Mouse (Mus musculus): ENCODE data around the gene Nuak1.

Nuak1 gene

GRCm38 (mm10) chr10:84381276-84381798 is 59.1 kb downstream of the Nuak1 start:
- no peak for DNase-seq (ENCODE audit: low spot score)

GRCm38 (mm10) chr10:84379366-84379765 is 61.0 kb downstream of the Nuak1 start:
- no peak for DNase-seq (ENCODE audit: low spot score)

GRCm38 (mm10) chr10:84377956-84378355 is 62.4 kb downstream of the Nuak1 start:
- no peak for DNase-seq (ENCODE audit: low spot score)

GRCm38 (mm10) chr10:84376346-84376745 is 64.1 kb downstream of the Nuak1 start:
- no peak for DNase-seq (ENCODE audit: low spot score)

GRCm38 (mm10) chr10:84374996-84375395 is 65.4 kb downstream of the Nuak1 start:
- no peak for DNase-seq (ENCODE audit: low spot score)

- no peak for DNase-seq (ENCODE audit: low spot score)
Observed at GRCm38 (mm10) chr10:84373476-84373875, 66.9 kb downstream of the Nuak1 start.

GRCm38 (mm10) chr10:84372161-84373095 is 68.0 kb downstream of the Nuak1 start:
- no peak for DNase-seq (ENCODE audit: low spot score)

- DNase-seq (ENCODE audit: low spot score) = no peak
Observed at GRCm38 (mm10) chr10:84371681-84372160, 68.7 kb downstream of the Nuak1 start.

- DNase-seq (ENCODE audit: low spot score) = no peak
Observed at GRCm38 (mm10) chr10:84371230-84371629, 69.2 kb downstream of the Nuak1 start.

- no peak for DNase-seq (ENCODE audit: low spot score)
Observed at GRCm38 (mm10) chr10:84369646-84370314, 70.6 kb downstream of the Nuak1 start.

- DNase-seq (ENCODE audit: low spot score) = no peak
Observed at GRCm38 (mm10) chr10:84368185-84368584, 72.2 kb downstream of the Nuak1 start.

GRCm38 (mm10) chr10:84365166-84365865 is 75.1 kb downstream of the Nuak1 start:
- no peak for DNase-seq (ENCODE audit: low spot score)

- no peak for DNase-seq (ENCODE audit: low spot score)
Observed at GRCm38 (mm10) chr10:84363833-84364232, 76.6 kb downstream of the Nuak1 start.

GRCm38 (mm10) chr10:84360953-84361352 is 79.4 kb downstream of the Nuak1 start:
- DNase-seq (ENCODE audit: low spot score) = no peak

GRCm38 (mm10) chr10:84360391-84360790 is 80.0 kb downstream of the Nuak1 start:
- DNase-seq (ENCODE audit: low spot score) = no peak

GRCm38 (mm10) chr10:84358738-84359120 is 81.7 kb downstream of the Nuak1 start:
- DNase-seq (ENCODE audit: low spot score) = no peak

GRCm38 (mm10) chr10:84357997-84358737 is 82.2 kb downstream of the Nuak1 start:
- DNase-seq (ENCODE audit: low spot score) = no peak

GRCm38 (mm10) chr10:84357593-84357992 is 82.8 kb downstream of the Nuak1 start:
- no peak for DNase-seq (ENCODE audit: low spot score)

- DNase-seq (ENCODE audit: low spot score) = no peak
Observed at GRCm38 (mm10) chr10:84354323-84354722, 86.1 kb downstream of the Nuak1 start.

GRCm38 (mm10) chr10:84345730-84346129 is 94.7 kb downstream of the Nuak1 start:
- no peak for DNase-seq (ENCODE audit: low spot score)

- no peak for DNase-seq (ENCODE audit: low spot score)
Observed at GRCm38 (mm10) chr10:84343536-84343935, 96.9 kb downstream of the Nuak1 start.
